Mouse (Mus musculus) forebrain, embryonic 16.5 days (tissue): ENCODE data around the gene Olfr1156. TPM values are rescaled to one million over a fixed set of nuclear protein-coding genes. Genes with fewer than 3 reads are reported as not detected.

Experiments
- ATAC-seq: fragments of 200-750 bp; cut with Nextera tagmentation; 2 replicates; pipeline ENCODE4 v1.8.0; 2017; ENCODE audit warnings: mild to moderate bottlenecking, moderate library complexity
- H3K27ac ChIP-seq: fragments of 300-500 bp; sonication (generic); 2 replicates; pipeline ENCODE4 v1.5.1; 2014; ENCODE audit warnings: low read length, control low read depth
- H3K27me3 ChIP-seq: fragments of 300-500 bp; sonication (generic); replicated peaks from 2 replicates; pipeline ENCODE4 v1.6.1; 2014; ENCODE audit warnings: low read length; ENCODE audit not compliant: control insufficient read depth, insufficient read depth
- H3K36me3 ChIP-seq: fragments of 300-500 bp; sonication (generic); 2 replicates; pipeline ENCODE4 v1.6.1; 2014; ENCODE audit not compliant: control insufficient read depth, insufficient read depth
- H3K4me1 ChIP-seq: fragments of 300-500 bp; sonication (generic); replicated peaks from 2 replicates; pipeline ENCODE4 v1.6.1; 2014; ENCODE audit warnings: low read length; ENCODE audit not compliant: control insufficient read depth, insufficient read depth
- H3K4me2 ChIP-seq: fragments of 300-500 bp; sonication (generic); 2 replicates; pipeline ENCODE4 v1.6.1; 2014; ENCODE audit warnings: mild to moderate bottlenecking, low read length, control low read depth
- H3K4me3 ChIP-seq: fragments of 300-500 bp; sonication (generic); replicated peaks from 2 replicates; pipeline ENCODE4 v1.5.1; 2014; ENCODE audit warnings: mild to moderate bottlenecking, low read length, control low read depth
- H3K9ac ChIP-seq: fragments of 300-500 bp; sonication (generic); replicated peaks from 2 replicates; pipeline ENCODE4 v1.6.1; 2014; ENCODE audit warnings: low read depth, low read length, control low read depth
- H3K9me3 ChIP-seq: fragments of 300-500 bp; sonication (generic); 2 replicates; pipeline ENCODE4 v1.6.1; 2016; ENCODE audit warnings: low read length; ENCODE audit not compliant: control insufficient read depth
- WGBS: fragments of 180-500 bp; shearing (Covaris S2); extraction: QIAGEN DNeasy Blood & Tissue Kit; methylation state at CpG from one replicate; pipeline ENCODE4 v1.1.7; 2014; 5-methylcytosine and 5-hydroxymethylcytosine counted together
- polyA plus RNA-seq: library from polyadenylated mRNA; unstranded; fragments of >200 nt; fragmentation: Nextera tagmentation; extraction: Ambion mirVana; gene quantifications from 2 replicates; pipeline ENCODE4 v1.2.1, GENCODE M21; 2015

Olfr1156 gene
- polyA plus RNA-seq = not detected in 2 replicates

DNA sequence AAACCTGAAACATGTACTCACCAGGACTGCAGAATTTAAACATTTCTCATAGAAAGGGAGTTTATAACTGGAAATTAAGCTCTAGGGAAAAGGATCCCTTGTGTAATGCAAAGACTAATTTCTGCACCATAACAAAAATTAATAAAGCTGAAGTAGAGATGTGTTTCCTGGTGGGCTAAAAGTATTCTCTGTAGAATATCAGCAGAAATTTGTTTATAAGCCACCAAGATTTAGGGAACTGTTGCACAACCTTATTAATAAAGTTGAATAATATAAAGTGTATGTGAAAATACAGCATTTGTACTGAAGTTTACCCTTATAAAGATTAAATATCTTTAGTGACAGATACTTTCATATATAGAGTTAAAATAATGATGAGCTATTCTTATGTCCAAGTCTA is at the start of gene Olfr1156:
TSS of gene Olfr1156 (minus strand) at position 101 of the 400 bp plus-strand sequence.
- no peak within 1 kb of the TSS for H3K4me3 ChIP-seq
- no peak within 1 kb of the TSS for H3K4me2 ChIP-seq
- ATAC-seq = no peak
- H3K9ac ChIP-seq = no peak within 1 kb of the TSS
- no peaks in the 10 kb centered on the region for H3K9me3 ChIP-seq
- H3K27me3 ChIP-seq = no peaks in the 10 kb centered on the region
- no peak within 1 kb of the TSS for H3K27ac ChIP-seq
- no peaks in the 10 kb centered on the region for H3K36me3 ChIP-seq
- no peaks in the 10 kb centered on the region for H3K4me1 ChIP-seq

DNA sequence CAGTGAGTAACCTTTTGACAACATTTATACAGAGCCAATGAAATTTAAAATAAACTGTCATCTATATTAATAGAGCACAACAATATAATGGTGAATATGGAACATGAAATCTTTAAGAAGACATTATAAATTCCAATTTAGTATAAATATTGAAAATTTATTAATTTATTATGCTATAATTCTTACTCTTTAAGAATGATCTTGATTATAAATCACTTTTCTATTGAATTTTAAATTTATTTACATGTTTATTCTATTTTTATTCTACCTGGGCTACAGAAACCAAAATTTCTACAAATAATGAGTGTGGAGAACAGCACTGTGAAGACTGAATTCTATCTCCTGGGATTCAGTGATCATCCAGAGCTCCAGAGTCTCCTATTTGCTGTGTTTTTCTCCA is 36.9 kb upstream of the Olfr1156 start, which contains the start of gene Olfr1158:
TSS of gene Olfr1158 (plus strand) at position 301 of the 400 bp plus-strand sequence.
- Histone ChIP-seq H3K36me3 (no peaks in the 10 kb centered on the region), H3K4me3 (no peak within 1 kb of the TSS), H3K4me2 (no peak within 1 kb of the TSS), H3K9me3 (no peaks in the 10 kb centered on the region), H3K27ac (no peak within 1 kb of the TSS), H3K4me1 (no peaks in the 10 kb centered on the region), H3K27me3 (no peaks in the 10 kb centered on the region), H3K9ac (no peak within 1 kb of the TSS)
- no peak for ATAC-seq

DNA sequence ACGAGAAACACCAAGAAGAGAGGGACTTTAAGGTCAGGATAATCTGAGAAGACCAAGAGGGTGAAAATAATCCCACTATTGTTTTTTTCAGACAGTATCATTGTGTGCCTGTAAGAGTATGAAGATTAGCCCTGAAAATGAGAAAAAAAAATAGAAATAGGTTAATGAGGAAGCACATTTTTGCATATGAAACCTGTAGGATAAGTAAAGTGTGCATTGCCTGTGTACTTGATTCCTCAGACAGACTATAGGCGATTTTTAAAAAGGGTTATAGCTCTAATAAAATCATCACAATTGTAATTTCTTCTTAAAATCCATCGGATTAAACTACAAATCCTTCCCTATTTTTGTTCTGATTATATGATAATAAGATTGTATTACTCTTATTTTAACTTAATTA is 21.7 kb upstream of the Olfr1156 start, which contains the start of gene Olfr74:
TSS of gene Olfr74 (minus strand) at position 101 of the 400 bp plus-strand sequence.
- 75% methylated on average over 3 of the region's 3 CpGs for WGBS
- no peaks in the 10 kb centered on the region for H3K27me3 ChIP-seq
- no peak for ATAC-seq

DNA sequence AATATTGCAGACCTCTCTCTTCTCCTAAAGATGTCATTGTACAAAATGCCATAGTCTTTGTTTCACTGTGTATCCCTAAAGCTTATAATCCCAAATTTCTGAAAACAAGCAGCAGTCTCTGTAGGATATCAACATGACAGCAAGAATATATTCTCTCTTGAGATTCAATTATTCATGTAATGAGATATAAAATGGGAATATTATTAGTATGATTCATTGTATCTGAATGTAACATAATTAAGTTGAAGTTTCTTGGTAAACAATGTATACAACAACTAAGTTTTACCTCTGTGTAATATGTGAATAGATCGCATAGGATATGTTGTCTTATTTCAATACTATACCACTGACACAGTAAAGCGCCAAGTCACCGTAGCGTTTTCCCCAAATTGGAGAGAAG is 15.3 kb upstream of the Olfr1156 start, which contains the start of gene Olfr1157:
TSS of gene Olfr1157 (minus strand) at position 101 of the 400 bp plus-strand sequence.
- no peak for ATAC-seq
- 97% methylated on average over 4 of the region's 4 CpGs for WGBS
- no peaks in the 10 kb centered on the region for H3K36me3 ChIP-seq
- H3K9me3 ChIP-seq = no peaks in the 10 kb centered on the region
- H3K27me3 ChIP-seq = no peaks in the 10 kb centered on the region
- no peaks in the 10 kb centered on the region for H3K4me1 ChIP-seq
- H3K4me2 ChIP-seq = no peak within 1 kb of the TSS
- H3K4me3 ChIP-seq = no peak within 1 kb of the TSS
- no peak within 1 kb of the TSS for H3K27ac ChIP-seq
- no peak within 1 kb of the TSS for H3K9ac ChIP-seq

More for the DNA sequence above, 21.7 kb upstream of the Olfr1156 start, which contains the start of gene Olfr74:
- Histone ChIP-seq H3K4me2 (no peak within 1 kb of the TSS), H3K4me3 (no peak within 1 kb of the TSS), H3K9me3 (no peaks in the 10 kb centered on the region), H3K27ac (no peak within 1 kb of the TSS), H3K9ac (no peak within 1 kb of the TSS), H3K36me3 (no peaks in the 10 kb centered on the region), H3K4me1 (no peaks in the 10 kb centered on the region)

DNA sequence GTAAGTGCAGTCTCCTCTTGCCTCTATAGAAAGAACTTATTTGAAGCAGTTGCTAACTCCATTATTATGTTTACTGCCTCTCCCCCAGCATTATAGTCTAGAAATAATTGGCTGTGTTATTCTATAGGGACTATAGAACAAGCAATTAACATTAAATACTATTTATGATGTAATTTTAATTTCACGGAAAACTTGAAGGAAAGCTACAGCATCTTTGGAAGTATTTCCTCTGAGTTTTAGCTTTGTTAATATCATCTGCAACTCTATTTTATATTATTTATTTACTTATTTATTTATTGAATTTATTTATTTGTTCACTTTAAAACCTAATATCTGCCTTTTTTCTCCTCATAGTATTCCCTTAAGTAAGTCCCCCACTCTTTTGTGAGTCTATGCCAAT is 7.9 kb downstream of the Olfr1156 start, which contains the start of gene Olfr1155:
TSS of gene Olfr1155 (minus strand) at position 101 of the 400 bp plus-strand sequence.
- H3K9ac ChIP-seq = no peak within 1 kb of the TSS
- H3K4me2 ChIP-seq = no peak within 1 kb of the TSS
- no peaks in the 10 kb centered on the region for H3K4me1 ChIP-seq
- no peaks in the 10 kb centered on the region for H3K27me3 ChIP-seq
- no peaks in the 10 kb centered on the region for H3K36me3 ChIP-seq
- WGBS = 90% methylated on average over 1 of the region's 1 CpGs
- ATAC-seq = no peak
- no peak within 1 kb of the TSS for H3K4me3 ChIP-seq
- no peak within 1 kb of the TSS for H3K27ac ChIP-seq
- H3K9me3 ChIP-seq = no peaks in the 10 kb centered on the region

DNA sequence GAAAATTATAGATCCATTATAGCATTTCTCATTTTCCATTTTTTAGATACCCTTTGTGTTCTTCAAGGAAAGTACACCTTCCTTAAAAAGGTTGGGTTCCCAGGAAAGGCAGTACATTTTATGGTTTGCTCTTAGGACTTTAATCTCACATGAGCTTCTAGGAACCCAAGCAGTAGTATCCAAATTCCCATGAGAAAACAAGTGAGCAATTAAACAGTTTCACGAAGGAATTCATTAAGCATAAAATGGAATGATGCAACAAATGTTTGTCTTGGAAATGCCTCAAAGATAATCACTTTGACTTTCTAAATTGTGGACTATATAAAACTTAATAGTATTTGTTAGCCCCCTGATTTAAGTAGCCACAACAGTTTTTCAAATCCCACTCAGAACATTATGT is 47.8 kb downstream of the Olfr1156 start, which contains the start of gene Olfr1154:
TSS of gene Olfr1154 (minus strand) at position 101 of the 400 bp plus-strand sequence.
- H3K4me1 ChIP-seq = no peaks in the 10 kb centered on the region

More for the DNA sequence above, 47.8 kb downstream of the Olfr1156 start, which contains the start of gene Olfr1154:
- H3K9me3 ChIP-seq = peaks cover 3% of the 10 kb centered on the region; the same call in 1 of the 2 replicates
- no peaks in the 10 kb centered on the region for H3K36me3 ChIP-seq
- no peak for ATAC-seq
- WGBS = 89% methylated on average over 1 of the region's 1 CpGs
- H3K4me2 ChIP-seq = no peak within 1 kb of the TSS
- no peak within 1 kb of the TSS for H3K27ac ChIP-seq
- no peak within 1 kb of the TSS for H3K4me3 ChIP-seq
- H3K9ac ChIP-seq = no peak within 1 kb of the TSS
- no peaks in the 10 kb centered on the region for H3K27me3 ChIP-seq

Other genes with a start within 250 kb of the Olfr1156 start
- gene Olfr1137, start 239.9 kb downstream of the Olfr1156 start, polyA plus RNA-seq = not detected in 2 replicates
- not detected in 2 replicates for gene Olfr1138, start 213.1 kb downstream of the Olfr1156 start, polyA plus RNA-seq
- not detected in 2 replicates for gene Olfr1140, start 209.3 kb downstream of the Olfr1156 start, polyA plus RNA-seq
- gene Olfr1141, start 199.1 kb downstream of the Olfr1156 start, polyA plus RNA-seq = not detected in 2 replicates
- gene Olfr152, start 173.6 kb downstream of the Olfr1156 start, polyA plus RNA-seq = not detected in 2 replicates
- not detected in 2 replicates for gene Olfr1143, start 152.5 kb downstream of the Olfr1156 start, polyA plus RNA-seq
- gene Olfr1145, start 143.3 kb downstream of the Olfr1156 start, polyA plus RNA-seq = not detected in 2 replicates
- gene Olfr1148, start 122.6 kb downstream of the Olfr1156 start, polyA plus RNA-seq = not detected in 2 replicates
- not detected in 2 replicates for gene Olfr1150-ps1, start 109.1 kb downstream of the Olfr1156 start, polyA plus RNA-seq
- gene Olfr1151, start 97.2 kb downstream of the Olfr1156 start, polyA plus RNA-seq = not detected in 2 replicates
- gene Olfr1152, start 86.6 kb downstream of the Olfr1156 start, polyA plus RNA-seq = not detected in 2 replicates
- not detected in 2 replicates for gene Olfr1153, start 58.1 kb downstream of the Olfr1156 start, polyA plus RNA-seq
- not detected in 2 replicates for gene Olfr1154, start 47.9 kb downstream of the Olfr1156 start, polyA plus RNA-seq
- not detected in 2 replicates for gene Olfr1155, start 8.0 kb downstream of the Olfr1156 start, polyA plus RNA-seq
- gene Olfr1157, start 15.2 kb upstream of the Olfr1156 start, polyA plus RNA-seq = not detected in 2 replicates
- gene Olfr74, start 21.6 kb upstream of the Olfr1156 start, polyA plus RNA-seq = not detected in 2 replicates
- not detected in 2 replicates for gene Olfr1158, start 37.0 kb upstream of the Olfr1156 start, polyA plus RNA-seq
- not detected in 2 replicates for gene Olfr1160, start 55.2 kb upstream of the Olfr1156 start, polyA plus RNA-seq
- not detected in 2 replicates for gene Olfr1161, start 69.7 kb upstream of the Olfr1156 start, polyA plus RNA-seq
- gene Olfr73, start 84.6 kb upstream of the Olfr1156 start, polyA plus RNA-seq = not detected in 2 replicates
- not detected in 2 replicates for gene Olfr1162, start 98.0 kb upstream of the Olfr1156 start, polyA plus RNA-seq
- not detected in 2 replicates for gene Olfr1163, start 118.7 kb upstream of the Olfr1156 start, polyA plus RNA-seq
- gene Olfr1164, start 140.9 kb upstream of the Olfr1156 start, polyA plus RNA-seq = not detected in 2 replicates
- gene Olfr1166, start 175.2 kb upstream of the Olfr1156 start, polyA plus RNA-seq = not detected in 2 replicates
- gene Olfr1167, start 202.1 kb upstream of the Olfr1156 start, polyA plus RNA-seq = not detected in 2 replicates
- gene Olfr1168, start 228.8 kb upstream of the Olfr1156 start, polyA plus RNA-seq = not detected in 2 replicates